Mouse (Mus musculus) neural tube, embryonic 13.5 days (tissue): Measurements from ENCODE around the gene Slc45a1. TPM values are rescaled to one million over a fixed set of nuclear protein-coding genes. Genes with fewer than 3 reads are reported as not detected.
A peak's percentile ranks its signal among the peaks of the same experiment; 100 is the strongest.

Experiments
- ATAC-seq: fragments of 200-750 bp; cut with Nextera tagmentation; 2 replicates; pipeline ENCODE4 v1.8.0; 2017; ENCODE audit warnings: low read depth, mild to moderate bottlenecking, moderate TSS enrichment, moderate library complexity
- H3K27ac ChIP-seq: fragments of 300-500 bp; sonication (generic); replicated peaks from 2 replicates; pipeline ENCODE4 v1.5.1; 2015; ENCODE audit warnings: moderate library complexity, mild to moderate bottlenecking, inconsistent platforms
- H3K27me3 ChIP-seq: fragments of 300-500 bp; sonication (generic); 2 replicates; pipeline ENCODE4 v1.6.1; 2015; ENCODE audit warnings: mild to moderate bottlenecking, inconsistent platforms
- H3K36me3 ChIP-seq: fragments of 300-500 bp; sonication (generic); 2 replicates; pipeline ENCODE4 v1.6.1; 2015; ENCODE audit warnings: mild to moderate bottlenecking, inconsistent platforms
- H3K4me1 ChIP-seq: fragments of 300-500 bp; sonication (generic); replicated peaks from 2 replicates; pipeline ENCODE4 v1.6.1; 2015; ENCODE audit warnings: inconsistent platforms
- H3K4me2 ChIP-seq: fragments of 300-500 bp; sonication (generic); 2 replicates; pipeline ENCODE4 v1.6.1; 2015; ENCODE audit warnings: inconsistent platforms, mild to moderate bottlenecking, moderate library complexity
- H3K4me3 ChIP-seq: fragments of 300-500 bp; sonication (generic); 2 replicates; pipeline ENCODE4 v1.5.1; 2015; ENCODE audit warnings: mild to moderate bottlenecking, inconsistent platforms
- H3K9ac ChIP-seq: fragments of 300-500 bp; sonication (generic); 2 replicates; pipeline ENCODE4 v1.6.1; 2015; ENCODE audit warnings: moderate library complexity, mild to moderate bottlenecking, inconsistent platforms
- H3K9me3 ChIP-seq: fragments of 300-500 bp; sonication (generic); 2 replicates; pipeline ENCODE4 v1.6.1; 2016; ENCODE audit warnings: inconsistent platforms
- WGBS: fragments of 180-500 bp; shearing (Covaris S2); methylation state at CpG from one replicate; pipeline ENCODE4 v1.1.7; 2015; 5-methylcytosine and 5-hydroxymethylcytosine counted together
- polyA plus RNA-seq: library from polyadenylated mRNA; unstranded; fragments of >200 nt; fragmentation: Nextera tagmentation; extraction: Ambion mirVana; gene quantifications from 2 replicates; pipeline ENCODE4 v1.2.1, GENCODE M21; 2015

Slc45a1 gene
- 26.8 and 28.6 TPM in 2 replicates for polyA plus RNA-seq

DNA sequence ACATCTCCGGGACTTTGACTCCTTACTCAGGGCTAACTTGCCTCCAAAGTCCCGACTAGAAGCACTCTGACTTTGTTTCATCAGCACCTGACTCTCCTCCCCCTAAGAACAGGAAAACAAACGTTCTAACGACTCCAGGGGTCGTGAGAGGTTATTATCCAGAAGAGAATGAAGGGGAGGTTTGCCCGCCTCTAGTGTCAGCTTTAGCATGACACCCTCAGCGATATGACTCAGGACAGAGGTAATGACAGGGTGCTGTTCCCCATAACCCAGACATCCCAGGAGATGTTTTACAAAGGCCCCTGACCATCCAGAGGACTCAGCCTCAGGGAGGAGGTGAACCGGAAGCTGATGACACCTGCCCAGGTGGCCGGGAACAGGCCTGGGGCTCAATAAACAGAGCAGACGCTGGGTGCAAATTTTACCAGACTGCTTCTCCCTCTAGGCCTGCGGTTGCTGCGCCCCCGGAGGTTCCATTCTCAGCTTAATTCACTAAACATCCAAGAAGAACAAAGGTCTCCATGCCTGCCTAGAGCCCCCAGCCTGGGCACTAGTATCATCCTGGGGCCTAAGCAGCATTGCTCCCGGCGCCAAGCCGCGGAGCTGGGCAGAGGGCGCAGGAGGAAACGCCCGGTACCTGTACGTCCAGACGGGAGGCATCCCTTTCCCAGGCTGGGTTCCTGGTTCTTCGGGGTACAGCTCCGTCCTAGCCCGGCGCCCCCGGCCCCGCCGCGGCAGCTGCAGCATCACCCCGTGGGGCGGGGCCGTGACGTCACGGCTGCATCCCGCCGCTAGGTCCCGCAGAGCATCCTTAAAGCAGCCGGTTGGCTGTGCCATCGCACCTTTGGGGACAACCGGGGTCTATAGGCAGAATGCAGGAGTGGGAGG lies at the start of gene Slc45a1:
Slc45a1 (minus strand) TSS at position 785 of the 888 bp plus-strand sequence.
- Histone ChIP-seq H3K4me2 (peak within 1 kb of the TSS; percentile 63), H3K9ac (peak within 1 kb of the TSS; percentile 84), H3K4me1 (peaks cover 21% of the 10 kb centered on the region), H3K36me3 (peaks cover 4% of the 10 kb centered on the region; the same call in 1 of the 2 replicates), H3K27me3 (peaks cover 12% of the 10 kb centered on the region), H3K27ac (0 out of 2 replicates have a peak within 1 kb of the TSS, but pooled peaks have one; percentile 42), H3K4me3 (peak within 1 kb of the TSS; percentile 59), H3K9me3 (no peaks in the 10 kb centered on the region)
- WGBS = 4% methylated on average over 41 of the region's 41 CpGs
- peak; percentile 82 for ATAC-seq

DNA sequence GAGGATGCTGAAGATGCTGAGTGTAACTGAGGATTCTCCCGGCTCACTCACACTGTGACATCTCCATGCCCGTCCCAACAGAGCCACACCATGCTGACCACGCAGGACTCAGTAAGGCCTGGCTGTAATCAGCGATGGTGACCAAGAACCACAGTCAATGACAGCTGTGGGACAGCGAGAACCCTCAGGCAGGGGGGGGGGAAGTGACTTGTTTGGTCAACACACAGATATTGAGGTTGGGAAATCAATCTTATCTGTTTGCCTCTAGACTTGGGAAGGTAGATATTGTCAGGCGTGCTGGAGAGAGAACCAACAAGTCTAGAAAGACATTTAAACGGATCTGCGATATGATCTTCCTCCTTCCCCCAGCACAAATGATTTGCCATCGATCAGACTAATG lies 48.9 kb upstream of the Slc45a1 start:
- Histone ChIP-seq H3K4me1 (no peaks in the 10 kb centered on the region), H3K27ac (no peak overlapping the region), H3K4me3 (no peak overlapping the region), H3K9ac (no peak overlapping the region), H3K4me2 (no peak overlapping the region), H3K36me3 (no peaks in the 10 kb centered on the region), H3K27me3 (no peaks in the 10 kb centered on the region), H3K9me3 (no peaks in the 10 kb centered on the region)
- 93% methylated on average over 9 of the region's 9 CpGs for WGBS
- no peak for ATAC-seq

- WGBS = 90% methylated on average over 10 of the region's 10 CpGs
- ATAC-seq = no peak
Observed at GRCm38 (mm10) chr4:150694434-150695108, 42.6 kb upstream of the Slc45a1 start.

DNA sequence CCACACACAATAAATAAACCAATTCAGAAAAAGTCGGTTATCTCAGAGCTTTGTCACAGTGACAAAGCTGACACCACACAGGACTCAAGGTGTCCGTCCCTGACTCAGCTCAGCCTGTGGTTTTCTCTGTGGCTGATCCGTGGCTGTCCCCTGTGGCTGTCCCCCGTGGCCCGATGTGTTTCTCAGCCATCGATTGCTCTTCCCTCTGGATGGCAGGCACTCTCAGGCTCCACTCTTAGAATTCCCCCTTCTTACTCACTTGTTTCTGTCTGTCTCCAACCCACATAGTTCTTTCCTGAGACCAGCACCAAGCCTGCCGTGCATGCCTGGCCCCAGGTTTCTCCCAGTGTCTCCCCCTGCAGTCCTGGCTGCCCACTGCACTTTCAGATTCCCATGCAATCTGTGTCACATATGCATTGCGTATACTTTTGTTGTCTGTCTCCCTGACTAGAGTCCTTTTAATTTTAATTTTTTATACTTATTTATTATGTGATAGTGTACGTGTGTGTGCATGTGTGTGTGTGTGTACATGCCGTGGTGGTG lies 41.0 kb upstream of the Slc45a1 start:
- H3K36me3 ChIP-seq = no peaks in the 10 kb centered on the region
- no peak overlapping the region for H3K4me3 ChIP-seq
- H3K4me2 ChIP-seq = no peak overlapping the region
- H3K27me3 ChIP-seq = no peaks in the 10 kb centered on the region
- no peaks in the 10 kb centered on the region for H3K9me3 ChIP-seq
- H3K4me1 ChIP-seq = no peaks in the 10 kb centered on the region
- H3K9ac ChIP-seq = no peak overlapping the region
- no peak overlapping the region for H3K27ac ChIP-seq
- ATAC-seq = no peak
- 81% methylated on average over 10 of the region's 10 CpGs for WGBS

More at GRCm38 (mm10) chr4:150694434-150695108, 42.6 kb upstream of the Slc45a1 start:
- Histone ChIP-seq H3K9ac (no peak overlapping the region), H3K9me3 (no peaks in the 10 kb centered on the region), H3K4me1 (no peaks in the 10 kb centered on the region), H3K4me3 (no peak overlapping the region), H3K36me3 (no peaks in the 10 kb centered on the region), H3K4me2 (no peak overlapping the region), H3K27ac (no peak overlapping the region), H3K27me3 (no peaks in the 10 kb centered on the region)

DNA sequence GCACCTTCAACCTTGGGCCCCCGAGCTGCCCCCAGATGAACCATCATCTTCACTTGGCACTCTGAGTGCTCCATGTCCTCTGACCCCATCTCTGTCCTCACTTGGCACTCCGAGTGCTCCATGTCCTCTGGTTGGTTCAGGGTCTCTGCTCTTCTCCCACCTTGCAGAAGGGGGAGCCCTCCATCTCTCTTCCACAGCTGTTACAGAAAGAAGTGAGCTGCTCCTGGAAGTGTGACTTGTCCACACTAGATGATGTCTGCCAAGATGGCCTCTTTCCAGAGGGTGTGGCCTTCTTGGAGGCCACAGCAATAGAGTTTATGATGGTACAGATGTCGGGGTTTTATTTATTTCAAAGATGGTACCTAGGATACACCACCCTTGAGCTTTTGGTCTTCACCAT lies 38.8 kb upstream of the Slc45a1 start:
- no peak for ATAC-seq
- H3K4me2 ChIP-seq = no peak overlapping the region
- H3K27me3 ChIP-seq = no peaks in the 10 kb centered on the region
- no peak overlapping the region for H3K27ac ChIP-seq
- no peak overlapping the region for H3K9ac ChIP-seq
- H3K36me3 ChIP-seq = no peaks in the 10 kb centered on the region
- H3K4me1 ChIP-seq = peaks cover 18% of the 10 kb centered on the region
- WGBS = 85% methylated on average over 3 of the region's 3 CpGs
- no peak overlapping the region for H3K4me3 ChIP-seq
- no peaks in the 10 kb centered on the region for H3K9me3 ChIP-seq

GRCm38 (mm10) chr4:150689553-150689952 lies 37.6 kb upstream of the Slc45a1 start:
- 94% methylated on average over 10 of the region's 10 CpGs for WGBS
- H3K4me2 ChIP-seq = no peak overlapping the region
- no peaks in the 10 kb centered on the region for H3K27me3 ChIP-seq
- no peak for ATAC-seq
- no peaks in the 10 kb centered on the region for H3K9me3 ChIP-seq
- no peak overlapping the region for H3K9ac ChIP-seq
- no peaks in the 10 kb centered on the region for H3K36me3 ChIP-seq
- peaks cover 28% of the 10 kb centered on the region for H3K4me1 ChIP-seq
- H3K4me3 ChIP-seq = no peak overlapping the region
- no peak overlapping the region for H3K27ac ChIP-seq

- 63% methylated on average over 10 of the region's 10 CpGs for WGBS
- H3K9me3 ChIP-seq = no peaks in the 10 kb centered on the region
- no peak overlapping the region for H3K4me3 ChIP-seq
- H3K36me3 ChIP-seq = no peaks in the 10 kb centered on the region
- 0 out of 2 replicates have a peak overlapping the region, but pooled peaks have one; percentile 13 for H3K27ac ChIP-seq
- peaks cover 28% of the 10 kb centered on the region for H3K4me1 ChIP-seq
- H3K27me3 ChIP-seq = no peaks in the 10 kb centered on the region
- ATAC-seq = no peak
- H3K9ac ChIP-seq = no peak overlapping the region
- H3K4me2 ChIP-seq = no peak overlapping the region
Observed at GRCm38 (mm10) chr4:150687126-150687753, 35.3 kb upstream of the Slc45a1 start.

- Histone ChIP-seq H3K36me3 (no peaks in the 10 kb centered on the region), H3K4me2 (no peak overlapping the region), H3K27me3 (no peaks in the 10 kb centered on the region), H3K9me3 (no peaks in the 10 kb centered on the region), H3K4me1 (peaks cover 28% of the 10 kb centered on the region), H3K9ac (no peak overlapping the region), H3K4me3 (no peak overlapping the region), H3K27ac (0 out of 2 replicates have a peak overlapping the region, but pooled peaks have one; percentile 13)
- peak; percentile 61; the same call in 1 of the 2 replicates for ATAC-seq
Observed at GRCm38 (mm10) chr4:150686538-150686937, 34.6 kb upstream of the Slc45a1 start.

DNA sequence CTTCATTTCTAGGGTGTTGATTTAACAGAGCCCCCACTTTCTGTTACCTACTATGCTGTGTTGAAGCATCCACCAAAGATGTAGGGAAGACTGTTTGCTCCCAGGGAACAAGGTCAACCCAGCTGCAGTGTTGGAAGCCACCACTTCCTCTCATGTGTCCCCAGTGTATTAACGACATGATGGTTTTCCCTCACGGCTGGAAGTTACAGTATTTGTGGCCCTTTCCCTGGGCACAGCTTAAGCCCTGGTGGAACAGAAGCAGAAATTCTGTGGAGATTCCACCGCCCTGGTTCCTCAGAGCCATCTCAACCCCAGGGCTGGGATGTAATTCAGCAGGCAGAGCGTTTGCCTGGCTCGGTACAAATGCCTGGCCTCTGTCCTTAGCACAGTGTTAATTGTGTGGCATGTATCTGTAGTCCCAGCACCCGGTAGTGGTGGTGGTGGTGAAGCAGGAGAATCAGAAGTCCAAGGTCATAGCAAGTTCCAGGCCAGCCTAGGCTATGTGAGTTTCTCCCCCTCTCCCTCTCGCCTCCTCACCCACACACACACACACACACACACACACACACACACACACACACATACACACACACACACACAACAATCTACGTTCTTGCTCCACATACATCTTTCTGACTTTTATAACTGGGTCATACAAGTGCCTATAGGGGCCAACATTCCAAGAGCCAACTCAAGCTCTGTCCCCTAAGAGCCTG lies 34.0 kb upstream of the Slc45a1 start:
- Histone ChIP-seq H3K9me3 (0 out of 2 replicates have a peak, but pooled peaks cover 2% of the 10 kb centered on the region), H3K4me1 (peaks cover 28% of the 10 kb centered on the region), H3K27ac (peak overlapping the region; percentile 52), H3K4me2 (no peak overlapping the region), H3K36me3 (no peaks in the 10 kb centered on the region), H3K4me3 (no peak overlapping the region), H3K27me3 (no peaks in the 10 kb centered on the region), H3K9ac (0 out of 2 replicates have a peak overlapping the region, but pooled peaks have one; percentile 47)
- 59% methylated on average over 7 of the region's 8 CpGs for WGBS
- ATAC-seq = peak; percentile 11; the same call in 1 of the 2 replicates

- Histone ChIP-seq H3K36me3 (no peaks in the 10 kb centered on the region), H3K9me3 (0 out of 2 replicates have a peak, but pooled peaks cover 4% of the 10 kb centered on the region), H3K4me1 (peaks cover 28% of the 10 kb centered on the region), H3K4me2 (no peak overlapping the region), H3K9ac (peak overlapping the region; percentile 47; the same call in 1 of the 2 replicates), H3K27ac (peak overlapping the region; percentile 52), H3K27me3 (no peaks in the 10 kb centered on the region), H3K4me3 (no peak overlapping the region)
- no peak for ATAC-seq
- 43% methylated on average over 15 of the region's 15 CpGs for WGBS
Observed at GRCm38 (mm10) chr4:150685043-150685777, 33.2 kb upstream of the Slc45a1 start.
